Mouse (Mus musculus) midbrain, embryonic 11.5 days (tissue): ENCODE data around the gene Wdr63. TPM values are rescaled to one million over a fixed set of nuclear protein-coding genes. Genes with fewer than 3 reads are reported as not detected.

Source experiments
- ATAC-seq: fragments of 200-750 bp; cut with Nextera tagmentation; 2 replicates; pipeline ENCODE4 v1.8.0; 2017; ENCODE audit warnings: moderate TSS enrichment, moderate library complexity; ENCODE audit not compliant: low FRiP score
- DNase-seq: peaks from one replicate; pipeline ENCODE4 v3.0.0; 2015; ENCODE audit warnings: low spot score; ENCODE audit errors: missing footprints
- H3K27ac ChIP-seq: fragments of 300-500 bp; sonication (generic); 2 replicates; pipeline ENCODE4 v1.5.1; 2014; ENCODE audit warnings: low read depth, low read length
- H3K27me3 ChIP-seq: fragments of 300-500 bp; sonication (generic); 2 replicates; pipeline ENCODE4 v1.6.1; 2014; ENCODE audit warnings: mild to moderate bottlenecking, low read length, moderate library complexity, mixed read lengths; ENCODE audit not compliant: control insufficient read depth, insufficient read depth
- H3K36me3 ChIP-seq: fragments of 300-500 bp; sonication (generic); 2 replicates; pipeline ENCODE4 v1.6.1; 2014; ENCODE audit warnings: mild to moderate bottlenecking, low read length, moderate library complexity, mixed read lengths; ENCODE audit not compliant: control insufficient read depth, insufficient read depth
- H3K4me1 ChIP-seq: fragments of 300-500 bp; sonication (generic); 2 replicates; pipeline ENCODE4 v1.6.1; 2014; ENCODE audit warnings: low read length; ENCODE audit not compliant: control insufficient read depth, insufficient read depth
- H3K4me2 ChIP-seq: fragments of 300-500 bp; sonication (generic); 2 replicates; pipeline ENCODE4 v1.6.1; 2014; ENCODE audit warnings: mild to moderate bottlenecking, moderate library complexity
- H3K4me3 ChIP-seq: fragments of 300-500 bp; sonication (generic); 2 replicates; pipeline ENCODE4 v1.5.1; 2014; ENCODE audit warnings: low read depth, low read length
- H3K9ac ChIP-seq: fragments of 300-500 bp; sonication (generic); 2 replicates; pipeline ENCODE4 v1.6.1; 2014; ENCODE audit warnings: low read length
- H3K9me3 ChIP-seq: fragments of 300-500 bp; sonication (generic); 2 replicates; pipeline ENCODE4 v1.6.1; 2016; ENCODE audit warnings: low read length; ENCODE audit not compliant: control insufficient read depth
- WGBS: fragments of 180-500 bp; shearing (Covaris S2); extraction: QIAGEN DNeasy Blood & Tissue Kit; methylation state at CpG from one replicate; pipeline ENCODE4 v1.1.7; 2014; 5-methylcytosine and 5-hydroxymethylcytosine counted together
- polyA plus RNA-seq: library from polyadenylated mRNA; unstranded; fragments of >200 nt; fragmentation: Nextera tagmentation; extraction: Ambion mirVana; gene quantifications from 2 replicates; pipeline ENCODE4 v1.2.1, GENCODE M21; 2014

Gene Wdr63
- polyA plus RNA-seq, 1 experiment from 2014 or later: not detected

- Histone ChIP-seq H3K4me3 (no peak overlapping the region), H3K27ac (no peak overlapping the region), H3K9me3 (no peaks in the 10 kb centered on the region), H3K4me1 (no peaks in the 10 kb centered on the region), H3K4me2 (no peak overlapping the region), H3K27me3 (no peaks in the 10 kb centered on the region), H3K9ac (no peak overlapping the region), H3K36me3 (no peaks in the 10 kb centered on the region)
- ATAC-seq: no peak
- whole genome bisulfite sequencing: 75% methylated on average over 6 of the region's 6 CpGs
- no peak for DNase-seq
Measured at GRCm38 (mm10) chr3:146053082-146053814, 54.7 kb downstream of the Wdr63 start.

GRCm38 (mm10) chr3:146051277-146052007 lies 56.5 kb downstream of the Wdr63 start:
- Histone ChIP-seq H3K27ac (no peak overlapping the region), H3K4me3 (no peak overlapping the region), H3K9ac (no peak overlapping the region), H3K36me3 (no peaks in the 10 kb centered on the region), H3K27me3 (no peaks in the 10 kb centered on the region), H3K9me3 (no peaks in the 10 kb centered on the region), H3K4me1 (no peaks in the 10 kb centered on the region), H3K4me2 (no peak overlapping the region)
- DNase-seq (no peak), ATAC-seq (no peak)
- WGBS: 75% methylated on average over 11 of the region's 11 CpGs

GRCm38 (mm10) chr3:146049951-146050350 lies 58.0 kb downstream of the Wdr63 start:
- no peaks in the 10 kb centered on the region for H3K9me3 ChIP-seq
- no peaks in the 10 kb centered on the region for H3K4me1 ChIP-seq
- ATAC-seq (no peak), DNase-seq (no peak)
- no peak overlapping the region for H3K4me3 ChIP-seq
- H3K27ac ChIP-seq: no peak overlapping the region
- H3K27me3 ChIP-seq: no peaks in the 10 kb centered on the region
- H3K9ac ChIP-seq: no peak overlapping the region
- no peak overlapping the region for H3K4me2 ChIP-seq
- WGBS: 84% methylated on average over 5 of the region's 5 CpGs
- H3K36me3 ChIP-seq: no peaks in the 10 kb centered on the region

- Histone ChIP-seq H3K27me3 (no peaks in the 10 kb centered on the region), H3K36me3 (no peaks in the 10 kb centered on the region), H3K4me1 (no peaks in the 10 kb centered on the region), H3K4me2 (no peak overlapping the region), H3K4me3 (no peak overlapping the region), H3K9me3 (no peaks in the 10 kb centered on the region), H3K9ac (no peak overlapping the region), H3K27ac (no peak overlapping the region)
- ATAC-seq: peak; percentile 54; the same call in 1 of the 2 replicates
- DNase-seq: peak; percentile 89
- 23% methylated on average over 15 of the region's 15 CpGs for WGBS
Measured at GRCm38 (mm10) chr3:146047704-146048207, 60.2 kb downstream of the Wdr63 start.

GRCm38 (mm10) chr3:146046076-146046475 lies 61.9 kb downstream of the Wdr63 start:
- ATAC-seq: no peak
- no peaks in the 10 kb centered on the region for H3K36me3 ChIP-seq
- 86% methylated on average over 11 of the region's 11 CpGs for whole genome bisulfite sequencing

GRCm38 (mm10) chr3:146044977-146045376 lies 63.0 kb downstream of the Wdr63 start:
- H3K36me3 ChIP-seq: no peaks in the 10 kb centered on the region
- no peaks in the 10 kb centered on the region for H3K9me3 ChIP-seq
- H3K27me3 ChIP-seq: no peaks in the 10 kb centered on the region
- no peak for DNase-seq
- no peak for ATAC-seq
- H3K4me1 ChIP-seq: no peaks in the 10 kb centered on the region
- no peak overlapping the region for H3K27ac ChIP-seq
- no peak overlapping the region for H3K4me2 ChIP-seq
- no peak overlapping the region for H3K4me3 ChIP-seq
- H3K9ac ChIP-seq: no peak overlapping the region
- 55% methylated on average over 11 of the region's 11 CpGs for WGBS

More at GRCm38 (mm10) chr3:146046076-146046475, 61.9 kb downstream of the Wdr63 start:
- H3K4me1 ChIP-seq: no peaks in the 10 kb centered on the region
- H3K27ac ChIP-seq: no peak overlapping the region
- no peaks in the 10 kb centered on the region for H3K27me3 ChIP-seq
- H3K4me2 ChIP-seq: no peak overlapping the region
- H3K9me3 ChIP-seq: no peaks in the 10 kb centered on the region
- no peak overlapping the region for H3K9ac ChIP-seq
- H3K4me3 ChIP-seq: no peak overlapping the region
- no peak for DNase-seq

GRCm38 (mm10) chr3:146041382-146041781 lies 66.5 kb downstream of the Wdr63 start:
- H3K27ac ChIP-seq: no peak overlapping the region
- WGBS: 93% methylated on average over 11 of the region's 11 CpGs
- DNase-seq (no peak), ATAC-seq (no peak)
- no peak overlapping the region for H3K9ac ChIP-seq
- H3K4me1 ChIP-seq: peaks cover 2% of the 10 kb centered on the region; the same call in 1 of the 2 replicates
- H3K27me3 ChIP-seq: no peaks in the 10 kb centered on the region
- no peaks in the 10 kb centered on the region for H3K36me3 ChIP-seq
- no peak overlapping the region for H3K4me2 ChIP-seq
- no peak overlapping the region for H3K4me3 ChIP-seq
- H3K9me3 ChIP-seq: no peaks in the 10 kb centered on the region

GRCm38 (mm10) chr3:146039132-146039903 lies 68.6 kb downstream of the Wdr63 start:
- H3K27me3 ChIP-seq: no peaks in the 10 kb centered on the region
- H3K9me3 ChIP-seq: no peaks in the 10 kb centered on the region
- DNase-seq (no peak), ATAC-seq (no peak)
- no peak overlapping the region for H3K4me2 ChIP-seq
- H3K9ac ChIP-seq: no peak overlapping the region
- WGBS: 53% methylated on average over 12 of the region's 12 CpGs
- H3K4me1 ChIP-seq: peaks cover 2% of the 10 kb centered on the region; the same call in 1 of the 2 replicates
- H3K4me3 ChIP-seq: no peak overlapping the region
- H3K27ac ChIP-seq: no peak overlapping the region
- no peaks in the 10 kb centered on the region for H3K36me3 ChIP-seq
